Mouse (Mus musculus): ENCODE measurements around the gene Pi4k2b. TPM values are rescaled to one million over a fixed set of nuclear protein-coding genes. Genes with fewer than 3 reads are reported as not detected.

Pi4k2b gene
- polyA plus RNA-seq, 1 experiment from 2014 or later = 5.4 TPM

Other genes starting within 250 kb of the Pi4k2b start
- 2.0 and 2.7 TPM in 2 replicates for gene Lgi2, start 175.1 kb upstream of the Pi4k2b start, polyA plus RNA-seq (2015; fragmentation: Nextera tagmentation; extraction: Ambion mirVana)
- 8.5 and 9.0 TPM in 2 replicates for gene Sepsecs, start 71.9 kb upstream of the Pi4k2b start, polyA plus RNA-seq (2015; fragmentation: Nextera tagmentation; extraction: Ambion mirVana)
- 12.3 and 15.3 TPM in 2 replicates for gene Zcchc4, start 33.8 kb downstream of the Pi4k2b start, polyA plus RNA-seq (2015; fragmentation: Nextera tagmentation; extraction: Ambion mirVana)
- 114 and 118 TPM in 2 replicates for gene Anapc4, start 92.4 kb downstream of the Pi4k2b start, polyA plus RNA-seq (2015; fragmentation: Nextera tagmentation; extraction: Ambion mirVana)

Data from forebrain, embryonic 16.5 days (tissue).